Mouse (Mus musculus) kidney, adult 2 months (tissue): Measurements from ENCODE around the gene Klhdc8a.

Experiments used
- CTCF ChIP-seq: fragments of 200-500 bp; conservative IDR thresholded peaks from 2 replicates; pipeline ENCODE4 v1.5.1; 2011; ENCODE audit warnings: low read depth, mild to moderate bottlenecking, control low read depth, low read length, moderate library complexity, mixed read lengths; ENCODE audit not compliant: insufficient read depth, insufficient read length
- POLR2A ChIP-seq: fragments of 200-500 bp; IDR thresholded peaks from one replicate; pipeline ENCODE4 v1.6.1; 2011; ENCODE audit warnings: low read depth, low read length, control low read depth

DNA sequence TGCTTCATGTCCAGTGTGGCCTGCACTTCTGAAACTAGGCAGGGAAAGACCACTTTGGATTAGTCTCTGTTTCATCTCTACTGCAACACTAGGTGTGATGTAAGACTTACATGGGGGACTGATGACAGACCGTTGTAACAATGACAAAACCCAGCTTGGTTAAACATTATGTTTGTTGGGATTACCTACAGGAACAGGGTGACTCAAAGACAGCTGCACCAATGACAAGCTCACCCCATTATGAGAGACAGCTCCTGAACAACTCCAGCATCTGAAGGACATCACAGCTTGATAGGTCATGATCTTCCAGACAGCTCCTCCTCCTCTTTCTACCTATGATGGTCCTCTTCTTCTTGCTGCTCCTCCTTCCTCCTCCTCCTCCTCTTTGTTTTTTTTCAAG is 38.1 kb upstream of the Klhdc8a start:
- no peak for TF ChIP-seq POLR2A
- no peak for TF ChIP-seq CTCF
